Mouse (Mus musculus) mesoderm, embryonic 11.5 days (tissue): ENCODE data around the gene Sf3a3.

Experiments
- DNase-seq: peaks from one replicate; pipeline ENCODE4 v3.0.0-alpha.2; 2012; ENCODE audit warnings: low read depth, low spot score

The Sf3a3 gene

DNA sequence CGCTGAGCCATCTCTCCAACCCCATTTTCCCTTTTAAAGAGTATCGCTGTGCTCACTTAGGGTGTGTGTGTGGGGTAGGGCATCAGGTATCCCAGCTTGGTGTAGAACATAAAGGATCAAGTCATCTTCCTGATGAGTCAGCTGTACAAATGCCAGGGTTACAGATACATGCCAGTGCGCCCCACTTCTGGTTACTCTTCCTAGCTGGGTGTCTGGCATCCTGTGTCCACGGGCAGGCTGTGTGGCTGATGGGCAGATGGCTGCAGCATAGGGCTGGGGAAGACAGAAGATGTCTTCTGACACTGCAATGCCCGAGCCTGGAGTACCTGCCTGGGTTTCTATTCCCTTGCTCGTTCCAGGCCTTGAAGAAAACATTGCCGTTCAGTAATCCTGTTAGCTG is 66.8 kb downstream of the Sf3a3 start:
- DNase-seq = no peak
